Mouse (Mus musculus) testis, adult 2 months (tissue): Measurements from ENCODE around the gene Prkar2b.

Experiments
- CTCF ChIP-seq: fragments of 200-500 bp; IDR thresholded peaks from 2 replicates; pipeline ENCODE4 v1.5.1; 2012; ENCODE audit warnings: low read depth, mild to moderate bottlenecking, inconsistent platforms, low read length, moderate library complexity; ENCODE audit not compliant: control insufficient read depth, insufficient read depth, insufficient replicate concordance
- POLR2A ChIP-seq: fragments of 200-500 bp; IDR thresholded peaks from 2 replicates; pipeline ENCODE4 v1.6.1; 2012; ENCODE audit warnings: low read depth, mild to moderate bottlenecking, inconsistent platforms, low read length, moderate library complexity; ENCODE audit not compliant: control insufficient read depth

- no peak for TF ChIP-seq CTCF
- TF ChIP-seq POLR2A: no peak
Measured at GRCm38 (mm10) chr12:31964074-31964473, 97.0 kb downstream of the Prkar2b start.
